Mouse (Mus musculus) kidney, adult 9 months (tissue): ENCODE results near the gene Olfr479.
"Not testable (repeated sequence)": the region's sequence is repeated elsewhere in the genome, so short reads cannot be mapped to it uniquely, and the experiment has no call there.

ENCODE experiments used
- DNase-seq: peaks from one replicate; pipeline ENCODE4 v3.0.0; 2022

Olfr479 gene

GRCm38 (mm10) chr7:108050393-108050792 lies at the start of gene Olfr479:
Gene Olfr479, plus strand, starts transcription at chr7:108050693.
- no peak for DNase-seq

- not testable (repeated sequence) for DNase-seq
These were observed 36.2 kb upstream of the Olfr479 start for GRCm38 (mm10) chr7:108014256-108014655.

GRCm38 (mm10) chr7:108033889-108034288 lies 16.6 kb upstream of the Olfr479 start, which contains the start of gene Olfr478:
Gene Olfr478, minus strand, starts transcription at chr7:108033989.
- DNase-seq, result no peak

GRCm38 (mm10) chr7:108067246-108067645 lies 16.8 kb downstream of the Olfr479 start, which contains the start of gene Olfr480:
Gene Olfr480, minus strand, starts transcription at chr7:108067346.
- DNase-seq, result no peak

DNA sequence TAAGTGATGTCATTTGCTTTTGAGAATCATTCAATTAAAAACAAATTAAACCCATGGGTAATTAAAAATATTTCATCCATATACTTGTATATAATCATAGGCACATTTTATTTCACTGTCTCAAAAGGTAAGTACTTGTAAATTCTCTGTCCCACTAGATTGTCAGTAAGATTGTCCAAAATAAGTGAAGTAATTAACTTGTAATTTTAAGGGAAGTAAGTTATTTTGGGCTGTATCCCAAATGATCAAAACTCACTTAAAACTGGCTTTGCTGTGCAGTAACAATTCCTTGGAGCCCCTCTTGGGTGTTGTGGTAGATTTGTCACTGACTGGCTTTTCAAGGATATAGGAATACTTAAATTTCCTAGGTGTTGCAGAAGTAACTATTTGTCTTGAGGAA lies 29.1 kb downstream of the Olfr479 start, which contains the start of gene Olfr481:
Gene Olfr481, plus strand, starts transcription at position 301 of the 400 bp plus-strand sequence.
- no peak for DNase-seq

GRCm38 (mm10) chr7:108097486-108097885 lies 47.0 kb downstream of the Olfr479 start, which contains the start of gene Olfr482:
Gene Olfr482, minus strand, starts transcription at chr7:108097586.
- no peak for DNase-seq

DNA sequence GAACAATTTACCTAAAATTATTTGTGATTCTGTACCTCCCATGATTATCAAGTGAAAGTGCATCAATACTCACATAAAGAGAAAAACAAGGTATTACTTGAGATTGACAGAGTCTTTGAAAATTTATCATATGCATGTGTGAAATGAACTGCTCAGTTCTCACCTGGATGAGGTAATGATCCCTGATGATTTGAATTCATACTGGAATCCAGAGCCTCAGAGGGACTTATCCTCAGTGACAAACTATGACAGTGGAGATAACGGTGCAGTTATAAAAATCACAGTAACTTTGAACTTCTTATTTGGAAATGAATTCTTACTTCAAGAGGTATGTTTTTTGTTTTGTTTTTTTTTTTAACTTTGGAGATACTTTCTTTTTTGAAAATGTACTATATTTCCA lies 50.1 kb downstream of the Olfr479 start, which contains the start of gene Olfr483:
Gene Olfr483, plus strand, starts transcription at position 301 of the 400 bp plus-strand sequence.
- no peak for DNase-seq
